Mouse (Mus musculus) mouse embryonic stem cell (cell line): Measurements from ENCODE around the gene Ehd1.

Experiments
- in situ Hi-C, 2 experiments: fragments of 300-500 bp; cut with MboI; formaldehyde crosslinking; loops; 1 replicate in 1 of 2; 3 replicates in 1 of 2; pipeline ENCODE4 v1.14.3; 2019 to 2020; ENCODE audit warnings: low sequenced_read_pairs in 2 of 2, low pct_unique_long_range_greater_than_20kb in 1 of 2, mixed read lengths in 1 of 2; ENCODE audit not compliant: unreplicated experiment in 1 of 2

The Ehd1 gene

GRCm38 (mm10) chr19:6339191-6339590, 62.7 kb downstream of the Ehd1 start:
- in situ Hi-C loops = loop anchor here in 1 of 2 experiments (25.0 kb wide), 1 partner anchor 377 kb away; the partner anchor contains the start of gene Pola2

GRCm38 (mm10) chr19:6339890-6340504, 63.5 kb downstream of the Ehd1 start:
- in situ Hi-C loops = loop anchor here in 1 of 2 experiments (25.0 kb wide), 1 partner anchor 378 kb away; the partner anchor contains the start of gene Pola2

- in situ Hi-C loops = loop anchor here in 1 of 2 experiments (25.0 kb wide), 1 partner anchor 378 kb away; the partner anchor contains the start of gene Pola2
Observed at GRCm38 (mm10) chr19:6340524-6341452, 64.3 kb downstream of the Ehd1 start, which contains the start of gene Map4k2. Gene Map4k2 (plus strand): TSS chr19:6341135.

GRCm38 (mm10) chr19:6341453-6342077, 65.0 kb downstream of the Ehd1 start:
- in situ Hi-C loops = loop anchor here in 1 of 2 experiments (25.0 kb wide), 1 partner anchor 379 kb away; the partner anchor contains the start of gene Pola2

GRCm38 (mm10) chr19:6342276-6342933, 65.9 kb downstream of the Ehd1 start:
- in situ Hi-C loops = loop anchor here in 1 of 2 experiments (25.0 kb wide), 1 partner anchor 380 kb away; the partner anchor contains the start of gene Pola2

GRCm38 (mm10) chr19:6343066-6343925, 66.8 kb downstream of the Ehd1 start:
- in situ Hi-C loops = loop anchor here in 1 of 2 experiments (25.0 kb wide), 1 partner anchor 381 kb away; the partner anchor contains the start of gene Pola2

GRCm38 (mm10) chr19:6343996-6344395, 67.5 kb downstream of the Ehd1 start:
- in situ Hi-C loops = loop anchor here in 1 of 2 experiments (25.0 kb wide), 1 partner anchor 382 kb away; the partner anchor contains the start of gene Pola2

- in situ Hi-C loops = loop anchor here in 1 of 2 experiments (25.0 kb wide), 1 partner anchor 384 kb away; the partner anchor contains the start of gene Pola2
Observed at GRCm38 (mm10) chr19:6346023-6346422, 69.5 kb downstream of the Ehd1 start.

GRCm38 (mm10) chr19:6346661-6347060, 70.1 kb downstream of the Ehd1 start:
- in situ Hi-C loops = loop anchor here in 1 of 2 experiments (25.0 kb wide), 1 partner anchor 384 kb away; the partner anchor contains the start of gene Pola2

- in situ Hi-C loops = loop anchor here in 1 of 2 experiments (25.0 kb wide), 1 partner anchor 385 kb away; the partner anchor contains the start of gene Pola2
Observed at GRCm38 (mm10) chr19:6347615-6348014, 71.1 kb downstream of the Ehd1 start.

GRCm38 (mm10) chr19:6348717-6349116, 72.2 kb downstream of the Ehd1 start:
- in situ Hi-C loops = loop anchor here in 1 of 2 experiments (25.0 kb wide), 1 partner anchor 386 kb away; the partner anchor contains the start of gene Pola2

- in situ Hi-C loops = loop anchor here in 1 of 2 experiments (25.0 kb wide), 1 partner anchor 387 kb away; the partner anchor contains the start of gene Pola2
Observed at GRCm38 (mm10) chr19:6349215-6349983, 72.9 kb downstream of the Ehd1 start.
